Mouse (Mus musculus) stomach, postnatal 0 days (tissue): ENCODE data around the gene Pnrc1.
A peak's percentile ranks its signal among the peaks of the same experiment; 100 is the strongest.

Experiments
- CTCF ChIP-seq: IDR thresholded peaks from 2 replicates; pipeline ENCODE4 v1.5.1; 2016; ENCODE audit warnings: antibody characterized with exemption, low read depth, mild to moderate bottlenecking, moderate library complexity
- EP300 ChIP-seq: optimal IDR thresholded peaks from 2 replicates; pipeline ENCODE3; 2016; ENCODE audit warnings: antibody characterized with exemption

- TF ChIP-seq CTCF (peak; percentile 53), EP300 (no peak)
These were observed 915 bp upstream of the Pnrc1 start for GRCm38 (mm10) chr4:33290878-33291277.
